Mouse (Mus musculus) monocyte, adult 5-6 weeks (primary cell): ENCODE measurements at regions not wholly inside any gene's neighbourhood (a gene's known extent, or its start where the extent isn't known, plus 50 kb on each side); places are given as distances from the start of the nearest gene placed in this dataset.

Source experiments
- ATAC-seq: fragments of 153-309, 156-312 bp; replicated peaks from 2 replicates; pipeline ENCODE4 v1.8.0; 2017; ENCODE audit warnings: mild to moderate bottlenecking; ENCODE audit not compliant: low TSS enrichment, insufficient number of reproducible peaks, severe bottlenecking, poor library complexity, low FRiP score

GRCm38 (mm10) chr2:33991299-33991698 lies 103.6 kb upstream of the Mvb12b start:
- ATAC-seq: no peak

- no peak for ATAC-seq
Observed at GRCm38 (mm10) chr2:33990711-33991110, 103.0 kb upstream of the Mvb12b start.

GRCm38 (mm10) chr2:33989555-33990370 lies 102.0 kb upstream of the Mvb12b start:
- ATAC-seq: no peak

- ATAC-seq: no peak
Observed at GRCm38 (mm10) chr2:33986420-33986819, 98.7 kb upstream of the Mvb12b start.

- ATAC-seq: no peak
Observed at GRCm38 (mm10) chr2:33985316-33985715, 97.6 kb upstream of the Mvb12b start.

- 0 out of 2 replicates have a peak, but pooled peaks have one; percentile 13 for ATAC-seq
Observed at GRCm38 (mm10) chr2:33983112-33983748, 95.5 kb upstream of the Mvb12b start.

GRCm38 (mm10) chr2:33981936-33982335 lies 94.2 kb upstream of the Mvb12b start:
- no peak for ATAC-seq

- ATAC-seq: no peak
Observed at GRCm38 (mm10) chr2:33981321-33981720, 93.6 kb upstream of the Mvb12b start.

GRCm38 (mm10) chr2:33980884-33981283 lies 93.1 kb upstream of the Mvb12b start:
- ATAC-seq: no peak

- ATAC-seq: no peak
Observed at GRCm38 (mm10) chr2:33979276-33979675, 91.5 kb upstream of the Mvb12b start.

GRCm38 (mm10) chr2:33978550-33978949 lies 90.8 kb upstream of the Mvb12b start:
- ATAC-seq: no peak

- ATAC-seq: no peak
Observed at GRCm38 (mm10) chr2:33977576-33978352, 90.0 kb upstream of the Mvb12b start.

GRCm38 (mm10) chr2:33977151-33977550 lies 89.4 kb upstream of the Mvb12b start:
- ATAC-seq: no peak

- no peak for ATAC-seq
Observed at GRCm38 (mm10) chr2:33976183-33976582, 88.4 kb upstream of the Mvb12b start.

- no peak for ATAC-seq
Observed at GRCm38 (mm10) chr2:33975423-33976127, 87.8 kb upstream of the Mvb12b start.

- ATAC-seq: no peak
Observed at GRCm38 (mm10) chr2:33974737-33975422, 87.1 kb upstream of the Mvb12b start.

GRCm38 (mm10) chr2:33974031-33974430 lies 86.3 kb upstream of the Mvb12b start:
- ATAC-seq: no peak

- peak; percentile 81 for ATAC-seq
Observed at GRCm38 (mm10) chr2:33973213-33973834, 85.6 kb upstream of the Mvb12b start.
